In genomic region chr3:51325475-51325874, GRCm38 (mm10) we compare ENCODE assay signal across 33 mouse cellular contexts. TPM values are rescaled to one million over a fixed set of nuclear protein-coding genes. Genes with fewer than 3 reads are reported as not detected.
DNase-seq lines count a peak whose midpoint lies in the region; ATAC-seq and TF ChIP-seq lines count a peak whose summit lies in the region.
"Had no signal": no experiment of that assay in that cellular context is flagged by ENCODE, and none has a peak within 500 bp of the region (broad histone marks: within the 10 kb centered on the region; RNA-seq: fewer than 3 reads in every experiment).

No protein-coding gene starts in this region.

- H3K27me3 ChIP-seq in kidney, postnatal 0 days (ENCODE audit: insufficient read depth, low read length), result no peaks in the 10 kb centered on the region
- H3K27me3 ChIP-seq in lung, postnatal 0 days (replicated peaks; ENCODE audit: insufficient read depth, low read length), result no peaks in the 10 kb centered on the region
- H3K27me3 ChIP-seq: embryonic facial prominence, embryonic 12.5 days; heart, embryonic 12.5 days; hindbrain, embryonic 13.5 days; limb, embryonic 12.5 days; liver, embryonic 12.5 days; megakaryocyte, embryonic 14.5 days; midbrain, embryonic 13.5 days; neural tube, embryonic 15.5 days; stomach, embryonic 15.5 days had no signal

- H3K4me3 ChIP-seq in kidney, postnatal 0 days (replicated peaks; ENCODE audit: low read depth, low read length), result no peak overlapping the region
- no peak overlapping the region for H3K4me3 ChIP-seq in lung, postnatal 0 days (ENCODE audit: low read depth, low read length)
- H3K4me3 ChIP-seq: embryonic facial prominence, embryonic 12.5 days; heart, embryonic 12.5 days; hindbrain, embryonic 13.5 days; limb, embryonic 12.5 days; liver, embryonic 12.5 days; megakaryocyte, embryonic 14.5 days; midbrain, embryonic 13.5 days; neural tube, embryonic 15.5 days; stomach, embryonic 15.5 days had no signal

- H3K9me3 ChIP-seq in kidney, postnatal 0 days (replicated peaks; ENCODE audit: low read length), result no peaks in the 10 kb centered on the region
- H3K9me3 ChIP-seq in lung, postnatal 0 days (ENCODE audit: low read length), result no peaks in the 10 kb centered on the region
- H3K9me3 ChIP-seq: embryonic facial prominence, embryonic 12.5 days; hindbrain, embryonic 13.5 days; limb, embryonic 12.5 days; neural tube, embryonic 15.5 days; stomach, embryonic 15.5 days had no signal

- no peak overlapping the region for H3K4me2 ChIP-seq in kidney, postnatal 0 days (ENCODE audit: low read length)
- H3K4me2 ChIP-seq in lung, postnatal 0 days (replicated peaks; ENCODE audit: low read depth, low read length), result no peak overlapping the region
- H3K4me2 ChIP-seq: embryonic facial prominence, embryonic 12.5 days; heart, embryonic 12.5 days; hindbrain, embryonic 13.5 days; limb, embryonic 12.5 days; liver, embryonic 12.5 days; midbrain, embryonic 13.5 days; neural tube, embryonic 15.5 days; stomach, embryonic 15.5 days had no signal

- no peak overlapping the region for H3K9ac ChIP-seq in kidney, postnatal 0 days (ENCODE audit: low read depth, low read length)
- no peak overlapping the region for H3K9ac ChIP-seq in lung, postnatal 0 days (replicated peaks; ENCODE audit: low read depth)
- H3K9ac ChIP-seq: embryonic facial prominence, embryonic 12.5 days; heart, embryonic 12.5 days; hindbrain, embryonic 13.5 days; limb, embryonic 12.5 days; liver, embryonic 12.5 days; midbrain, embryonic 13.5 days; neural tube, embryonic 15.5 days; stomach, embryonic 15.5 days had no signal

- WGBS in kidney, postnatal 0 days, result 94% methylated on average over 1 of the region's 1 CpGs
- WGBS in lung, postnatal 0 days, result 63% methylated on average over 1 of the region's 1 CpGs

- no peak overlapping the region for H3K27ac ChIP-seq in kidney, postnatal 0 days
- H3K27ac ChIP-seq in lung, postnatal 0 days (ENCODE audit: low read length), result no peak overlapping the region
- H3K27ac ChIP-seq: embryonic facial prominence, embryonic 12.5 days; hindbrain, embryonic 13.5 days; limb, embryonic 12.5 days; liver, embryonic 12.5 days; midbrain, embryonic 13.5 days; neural tube, embryonic 15.5 days; stomach, embryonic 15.5 days had no signal

- no peak for TF ChIP-seq EP300 in lung, postnatal 0 days (IDR thresholded peaks at IDR 0.05)

- DNase-seq in kidney, postnatal 0 days (ENCODE audit: low spot score), result no peak
- DNase-seq in kidney, postnatal 4 days, result no peak
- DNase-seq in lung, postnatal 0 days (ENCODE audit: low spot score), result no peak
- no peak for DNase-seq in lung, postnatal 14 days
- peak; percentile 62 for DNase-seq in R1 (ENCODE audit: low read depth, low spot score)
- DNase-seq in testis, postnatal 10 days (ENCODE audit: low spot score), result no peak
- no peak for DNase-seq in T-cell, adult 2 months (ENCODE audit: low spot score)
- DNase-seq: adrenal gland, postnatal 25 days; cerebellum, adult 11-12 months; cerebellum, adult 9-11 months; embryo, embryonic 11 days; gastrocnemius, postnatal 36 days; heart, adult 18-20 months; heart, postnatal 4 days; kidney, adult 11 months; kidney, postnatal 25 days; layer of hippocampus, postnatal 36 days; lung, adult 2 months; lung, postnatal 4 days; retina, postnatal 1 day; right cerebral cortex, postnatal 14 days; thymus, adult 18-20 months; thymus, postnatal 36 days had no signal

- ATAC-seq in kidney, postnatal 0 days (replicated peaks; ENCODE audit: low FRiP score, low read depth), result no peak
- no peak for ATAC-seq in lung, postnatal 0 days
- ATAC-seq: forebrain, embryonic 14.5 days; liver, embryonic 12.5 days; midbrain, embryonic 13.5 days had no signal

- 0 out of 2 replicates have a peak, but pooled peaks cover 5% of the 10 kb centered on the region for H3K36me3 ChIP-seq in kidney, postnatal 0 days (ENCODE audit: insufficient read depth, low read length)
- H3K36me3 ChIP-seq in lung, postnatal 0 days (ENCODE audit: insufficient read depth, low read length), result no peaks in the 10 kb centered on the region
- H3K36me3 ChIP-seq: embryonic facial prominence, embryonic 12.5 days; stomach, embryonic 15.5 days had no signal

- H3K4me1 ChIP-seq in kidney, postnatal 0 days (replicated peaks; ENCODE audit: insufficient read depth, low read length), result no peaks in the 10 kb centered on the region
- no peaks in the 10 kb centered on the region for H3K4me1 ChIP-seq in lung, postnatal 0 days (ENCODE audit: insufficient read depth, low read depth, low read length)
- H3K4me1 ChIP-seq: embryonic facial prominence, embryonic 12.5 days; hindbrain, embryonic 13.5 days; limb, embryonic 12.5 days; midbrain, embryonic 13.5 days; neural tube, embryonic 15.5 days had no signal

- peak; percentile 26; the same call in 1 of the 2 replicates for TF ChIP-seq CTCF in kidney, postnatal 0 days (IDR thresholded peaks at IDR 0.05; ENCODE audit: low read depth)
- peak; percentile 33 for TF ChIP-seq CTCF in lung, postnatal 0 days (IDR thresholded peaks at IDR 0.05)

RNA-seq across cellular contexts. Expression of gene Elf2, which starts 15.0 kb away (rescaled TPM):
- polyA plus RNA-seq in kidney, postnatal 0 days (2015; fragmentation: Nextera tagmentation; extraction: Ambion mirVana), result 56.2 and 60.3 TPM in 2 replicates
- polyA plus RNA-seq in lung, postnatal 0 days (2015; fragmentation: Nextera tagmentation; extraction: Ambion mirVana), result 55.8 and 62.6 TPM in 2 replicates
